Mouse (Mus musculus) embryonic facial prominence, embryonic 13.5 days (tissue): ENCODE results near the gene Pigc. TPM values are rescaled to one million over a fixed set of nuclear protein-coding genes. Genes with fewer than 3 reads are reported as not detected.

Experiments
- ATAC-seq: fragments of 200-750 bp; cut with Nextera tagmentation; 2 replicates; pipeline ENCODE4 v1.8.0; 2017; ENCODE audit warnings: low read depth; ENCODE audit not compliant: insufficient number of reproducible peaks, insufficient read depth, low FRiP score, low TSS enrichment
- H3K27ac ChIP-seq: fragments of 300-500 bp; sonication (generic); 2 replicates; pipeline ENCODE4 v1.5.1; 2015; ENCODE audit warnings: moderate library complexity, mild to moderate bottlenecking, inconsistent platforms
- H3K27me3 ChIP-seq: fragments of 300-500 bp; sonication (generic); 2 replicates; pipeline ENCODE4 v1.6.1; 2015; ENCODE audit warnings: mild to moderate bottlenecking, inconsistent platforms
- H3K36me3 ChIP-seq: fragments of 300-500 bp; sonication (generic); 2 replicates; pipeline ENCODE4 v1.6.1; 2015; ENCODE audit warnings: mild to moderate bottlenecking, inconsistent platforms
- H3K4me1 ChIP-seq: fragments of 300-500 bp; sonication (generic); 2 replicates; pipeline ENCODE4 v1.6.1; 2015; ENCODE audit warnings: inconsistent platforms
- H3K4me2 ChIP-seq: fragments of 300-500 bp; sonication (generic); 2 replicates; pipeline ENCODE4 v1.6.1; 2015; ENCODE audit warnings: moderate library complexity, mild to moderate bottlenecking, inconsistent platforms
- H3K4me3 ChIP-seq: fragments of 300-500 bp; sonication (generic); 2 replicates; pipeline ENCODE4 v1.5.1; 2015; ENCODE audit warnings: mild to moderate bottlenecking, inconsistent platforms
- H3K9ac ChIP-seq: fragments of 300-500 bp; sonication (generic); 2 replicates; pipeline ENCODE4 v1.6.1; 2015; ENCODE audit warnings: mild to moderate bottlenecking, inconsistent platforms
- H3K9me3 ChIP-seq: fragments of 300-500 bp; sonication (generic); 2 replicates; pipeline ENCODE4 v1.6.1; 2016; ENCODE audit warnings: inconsistent platforms
- WGBS: fragments of 180-500 bp; shearing (Covaris S2); methylation state at CpG from one replicate; pipeline ENCODE4 v1.1.7; 2015; ENCODE audit warnings: mixed read lengths; 5-methylcytosine and 5-hydroxymethylcytosine counted together
- polyA plus RNA-seq: library from polyadenylated mRNA; unstranded; fragments of >200 nt; fragmentation: Nextera tagmentation; extraction: Ambion mirVana; gene quantifications from 2 replicates; pipeline ENCODE4 v1.2.1, GENCODE M21; 2015

The Pigc gene
- polyA plus RNA-seq, 1 experiment from 2014 or later = 51.4 TPM

- Histone ChIP-seq H3K4me1 (no peaks in the 10 kb centered on the region), H3K4me3 (no peak overlapping the region), H3K27ac (no peak overlapping the region), H3K27me3 (no peaks in the 10 kb centered on the region), H3K36me3 (no peaks in the 10 kb centered on the region), H3K9me3 (no peaks in the 10 kb centered on the region), H3K4me2 (no peak overlapping the region), H3K9ac (no peak overlapping the region)
- ATAC-seq = no peak
- WGBS = 78% methylated on average over 5 of the region's 5 CpGs
These were observed 17.8 kb upstream of the Pigc start for GRCm38 (mm10) chr1:161951009-161951779.

- H3K9me3 ChIP-seq = no peaks in the 10 kb centered on the region
- no peak overlapping the region for H3K9ac ChIP-seq
- no peaks in the 10 kb centered on the region for H3K27me3 ChIP-seq
- H3K4me1 ChIP-seq = no peaks in the 10 kb centered on the region
- no peak overlapping the region for H3K4me2 ChIP-seq
- no peak for ATAC-seq
- 54% methylated on average over 1 of the region's 1 CpGs for WGBS
- H3K27ac ChIP-seq = no peak overlapping the region
- no peak overlapping the region for H3K4me3 ChIP-seq
- H3K36me3 ChIP-seq = no peaks in the 10 kb centered on the region
These were observed 16.4 kb upstream of the Pigc start for GRCm38 (mm10) chr1:161952599-161952998.

GRCm38 (mm10) chr1:161955846-161956245, 13.1 kb upstream of the Pigc start:
- Histone ChIP-seq H3K27ac (no peak overlapping the region), H3K27me3 (no peaks in the 10 kb centered on the region), H3K4me2 (no peak overlapping the region), H3K4me1 (no peaks in the 10 kb centered on the region), H3K9me3 (no peaks in the 10 kb centered on the region), H3K36me3 (no peaks in the 10 kb centered on the region), H3K4me3 (no peak overlapping the region), H3K9ac (no peak overlapping the region)
- no peak for ATAC-seq
- 67% methylated on average over 5 of the region's 5 CpGs for WGBS

- Histone ChIP-seq H3K9ac (no peak overlapping the region), H3K4me2 (no peak overlapping the region), H3K4me3 (no peak overlapping the region), H3K9me3 (no peaks in the 10 kb centered on the region), H3K4me1 (no peaks in the 10 kb centered on the region), H3K27me3 (no peaks in the 10 kb centered on the region), H3K27ac (no peak overlapping the region), H3K36me3 (no peaks in the 10 kb centered on the region)
- WGBS = 80% methylated on average over 19 of the region's 19 CpGs
- no peak for ATAC-seq
These were observed 10.7 kb upstream of the Pigc start for GRCm38 (mm10) chr1:161957964-161958950.

- peak overlapping the region; percentile 40; the same call in 1 of the 2 replicates for H3K9ac ChIP-seq
- H3K36me3 ChIP-seq = no peaks in the 10 kb centered on the region
- H3K9me3 ChIP-seq = no peaks in the 10 kb centered on the region
- no peak overlapping the region for H3K4me3 ChIP-seq
- H3K27ac ChIP-seq = no peak overlapping the region
- WGBS = 39% methylated on average over 3 of the region's 3 CpGs
- H3K4me1 ChIP-seq = no peaks in the 10 kb centered on the region
- no peak overlapping the region for H3K4me2 ChIP-seq
- no peaks in the 10 kb centered on the region for H3K27me3 ChIP-seq
- no peak for ATAC-seq
These were observed 6.3 kb upstream of the Pigc start for GRCm38 (mm10) chr1:161962465-161963377.

GRCm38 (mm10) chr1:161967936-161968335, 1.1 kb upstream of the Pigc start:
- Histone ChIP-seq H3K9ac (no peak overlapping the region), H3K4me3 (no peak overlapping the region), H3K9me3 (no peaks in the 10 kb centered on the region), H3K4me2 (no peak overlapping the region), H3K27ac (no peak overlapping the region), H3K27me3 (no peaks in the 10 kb centered on the region), H3K36me3 (peaks cover 13% of the 10 kb centered on the region), H3K4me1 (peaks cover 17% of the 10 kb centered on the region)
- WGBS = 79% methylated on average over 2 of the region's 2 CpGs
- no peak for ATAC-seq

- H3K4me3 ChIP-seq = no peak overlapping the region
- H3K4me1 ChIP-seq = peaks cover 30% of the 10 kb centered on the region
- WGBS = 96% methylated on average over 9 of the region's 9 CpGs
- H3K9me3 ChIP-seq = no peaks in the 10 kb centered on the region
- H3K27me3 ChIP-seq = no peaks in the 10 kb centered on the region
- peaks cover 13% of the 10 kb centered on the region for H3K36me3 ChIP-seq
- no peak overlapping the region for H3K27ac ChIP-seq
- H3K9ac ChIP-seq = no peak overlapping the region
- no peak for ATAC-seq
- no peak overlapping the region for H3K4me2 ChIP-seq
These were observed 1.9 kb downstream of the Pigc start for GRCm38 (mm10) chr1:161970874-161971273.

- ATAC-seq = no peak
- no peak overlapping the region for H3K27ac ChIP-seq
- 80% methylated on average over 8 of the region's 8 CpGs for WGBS
- no peak overlapping the region for H3K9ac ChIP-seq
- H3K4me3 ChIP-seq = no peak overlapping the region
- H3K9me3 ChIP-seq = no peaks in the 10 kb centered on the region
- no peak overlapping the region for H3K4me2 ChIP-seq
- peaks cover 42% of the 10 kb centered on the region for H3K4me1 ChIP-seq
- no peaks in the 10 kb centered on the region for H3K27me3 ChIP-seq
- H3K36me3 ChIP-seq = peaks cover 13% of the 10 kb centered on the region
These were observed 3.2 kb downstream of the Pigc start for GRCm38 (mm10) chr1:161972233-161972632.

GRCm38 (mm10) chr1:161976255-161977182, 7.5 kb downstream of the Pigc start:
- no peaks in the 10 kb centered on the region for H3K27me3 ChIP-seq
- no peak overlapping the region for H3K4me3 ChIP-seq
- H3K4me2 ChIP-seq = no peak overlapping the region
- ATAC-seq = no peak
- no peaks in the 10 kb centered on the region for H3K9me3 ChIP-seq
- peak overlapping the region; percentile 81 for H3K27ac ChIP-seq
- H3K9ac ChIP-seq = peak overlapping the region; percentile 52; the same call in 1 of the 2 replicates
- 27% methylated on average over 16 of the region's 16 CpGs for WGBS
- H3K4me1 ChIP-seq = peaks cover 54% of the 10 kb centered on the region
- H3K36me3 ChIP-seq = peaks cover 4% of the 10 kb centered on the region; the same call in 1 of the 2 replicates

- 49% methylated on average over 4 of the region's 4 CpGs for WGBS
- no peak overlapping the region for H3K4me3 ChIP-seq
- H3K27me3 ChIP-seq = no peaks in the 10 kb centered on the region
- no peak overlapping the region for H3K4me2 ChIP-seq
- H3K4me1 ChIP-seq = peaks cover 54% of the 10 kb centered on the region
- H3K9ac ChIP-seq = peak overlapping the region; percentile 45; the same call in 1 of the 2 replicates
- H3K27ac ChIP-seq = peak overlapping the region; percentile 81
- H3K9me3 ChIP-seq = no peaks in the 10 kb centered on the region
- no peak for ATAC-seq
- no peaks in the 10 kb centered on the region for H3K36me3 ChIP-seq
These were observed 8.3 kb downstream of the Pigc start for GRCm38 (mm10) chr1:161977331-161977730.
